Mouse (Mus musculus) midbrain, embryonic 13.5 days (tissue): ENCODE data around the gene Gpr83. TPM values are rescaled to one million over a fixed set of nuclear protein-coding genes. Genes with fewer than 3 reads are reported as not detected.

ENCODE experiments used
- ATAC-seq: fragments of 200-750 bp; cut with Nextera tagmentation; 2 replicates; pipeline ENCODE4 v1.8.0; 2017; ENCODE audit warnings: mild to moderate bottlenecking, moderate TSS enrichment, moderate library complexity
- H3K27ac ChIP-seq: fragments of 300-500 bp; sonication (generic); 2 replicates; pipeline ENCODE4 v1.5.1; 2015; ENCODE audit warnings: inconsistent platforms, mild to moderate bottlenecking, moderate library complexity
- H3K27me3 ChIP-seq: fragments of 300-500 bp; sonication (generic); 2 replicates; pipeline ENCODE4 v1.6.1; 2015; ENCODE audit warnings: mild to moderate bottlenecking, inconsistent platforms
- H3K36me3 ChIP-seq: fragments of 300-500 bp; sonication (generic); 2 replicates; pipeline ENCODE4 v1.6.1; 2015; ENCODE audit warnings: mild to moderate bottlenecking, inconsistent platforms
- H3K4me1 ChIP-seq: fragments of 300-500 bp; sonication (generic); replicated peaks from 2 replicates; pipeline ENCODE4 v1.6.1; 2015; ENCODE audit warnings: inconsistent platforms
- H3K4me2 ChIP-seq: fragments of 300-500 bp; sonication (generic); replicated peaks from 2 replicates; pipeline ENCODE4 v1.6.1; 2015; ENCODE audit warnings: moderate library complexity, mild to moderate bottlenecking, inconsistent platforms
- H3K4me3 ChIP-seq: fragments of 300-500 bp; sonication (generic); replicated peaks from 2 replicates; pipeline ENCODE4 v1.5.1; 2015; ENCODE audit warnings: mild to moderate bottlenecking, inconsistent platforms
- H3K9ac ChIP-seq: fragments of 300-500 bp; sonication (generic); replicated peaks from 2 replicates; pipeline ENCODE4 v1.6.1; 2015; ENCODE audit warnings: mild to moderate bottlenecking, inconsistent platforms
- H3K9me3 ChIP-seq: fragments of 300-500 bp; sonication (generic); 2 replicates; pipeline ENCODE4 v1.6.1; 2016; ENCODE audit warnings: mild to moderate bottlenecking, inconsistent platforms
- WGBS: fragments of 180-500 bp; shearing (Covaris S2); methylation state at CpG from one replicate; pipeline ENCODE4 v1.1.7; 2015; 5-methylcytosine and 5-hydroxymethylcytosine counted together
- polyA plus RNA-seq: library from polyadenylated mRNA; unstranded; fragments of >200 nt; fragmentation: Nextera tagmentation; extraction: Ambion mirVana; gene quantifications from 2 replicates; pipeline ENCODE4 v1.2.1, GENCODE M21; 2015

Gpr83 gene
- polyA plus RNA-seq, result 2.6 and 2.8 TPM in 2 replicates

DNA sequence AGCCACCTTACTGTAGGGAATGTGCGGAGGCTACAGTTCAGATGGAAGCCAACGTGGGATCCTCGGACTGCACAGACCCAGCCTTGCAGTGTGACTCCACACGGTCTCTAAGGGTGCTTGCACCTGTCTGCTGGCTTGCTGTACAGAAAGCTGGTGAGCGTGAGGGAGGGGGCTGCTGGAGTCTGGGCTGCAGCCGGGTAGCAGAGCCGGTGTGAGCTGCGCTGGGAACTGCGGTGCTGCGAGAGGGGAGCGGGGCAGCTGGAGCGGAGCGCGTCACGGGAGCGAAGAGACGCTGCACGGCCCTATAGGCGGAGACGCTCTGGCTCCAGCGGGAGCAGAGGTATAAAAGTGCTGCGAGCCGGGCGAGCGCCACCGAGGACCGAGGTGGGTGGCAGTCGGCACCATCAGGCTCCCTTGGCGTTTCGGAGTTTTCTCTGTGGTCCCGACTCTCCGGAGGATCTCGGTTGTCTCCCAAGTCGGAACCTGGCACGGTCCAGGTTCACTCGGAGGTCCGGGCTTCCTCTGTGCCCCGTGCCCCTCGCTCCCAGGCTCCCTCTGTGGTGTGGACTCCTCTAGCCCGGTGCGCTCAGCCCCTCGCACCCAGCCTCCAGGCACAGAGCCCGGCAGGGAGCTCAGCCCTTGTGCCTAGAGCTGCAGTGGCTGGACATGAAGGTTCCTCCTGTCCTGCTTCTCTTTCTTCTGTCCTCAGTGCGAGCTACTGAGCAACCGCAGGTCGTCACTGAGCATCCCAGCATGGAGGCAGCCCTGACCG is at the start of gene Gpr83:
Gene Gpr83 (plus strand): TSS at position 343 of the 772 bp plus-strand sequence.
- H3K4me1 ChIP-seq, result peaks cover 7% of the 10 kb centered on the region
- ATAC-seq, result peak; percentile 98

DNA sequence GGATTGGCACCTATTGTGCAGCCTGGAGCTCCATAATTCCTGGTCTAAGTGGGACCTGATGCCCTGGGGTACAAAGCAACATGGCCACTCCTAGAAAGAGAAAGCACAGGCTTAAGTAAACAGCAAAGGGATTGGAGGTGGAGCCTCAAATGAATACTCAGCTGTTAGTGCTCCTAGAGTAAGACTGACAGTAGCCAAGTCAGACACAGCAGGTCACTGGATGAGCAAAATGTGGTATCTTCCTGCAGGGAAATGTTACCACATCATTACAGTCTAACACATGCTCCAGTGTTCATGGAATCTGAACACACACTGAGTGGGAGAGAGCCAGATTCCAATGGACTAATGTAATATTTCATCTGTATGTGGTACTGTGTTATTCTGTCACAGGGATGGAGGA is 38.6 kb upstream of the Gpr83 start:
- no peaks in the 10 kb centered on the region for H3K9me3 ChIP-seq
- peaks cover 61% of the 10 kb centered on the region for H3K36me3 ChIP-seq
- no peaks in the 10 kb centered on the region for H3K4me1 ChIP-seq
- no peak overlapping the region for H3K9ac ChIP-seq
- H3K4me2 ChIP-seq, result no peak overlapping the region
- no peak overlapping the region for H3K27ac ChIP-seq
- no peak overlapping the region for H3K4me3 ChIP-seq
- no peaks in the 10 kb centered on the region for H3K27me3 ChIP-seq
- no peak for ATAC-seq

More for the DNA sequence above, at the start of gene Gpr83:
- WGBS, result 1% methylated on average over 47 of the region's 47 CpGs
- H3K9me3 ChIP-seq, result no peaks in the 10 kb centered on the region
- H3K27me3 ChIP-seq, result peaks cover 47% of the 10 kb centered on the region
- H3K9ac ChIP-seq, result peak within 1 kb of the TSS; percentile 70
- peak within 1 kb of the TSS; percentile 54 for H3K4me3 ChIP-seq
- no peak within 1 kb of the TSS for H3K27ac ChIP-seq
- no peaks in the 10 kb centered on the region for H3K36me3 ChIP-seq
- H3K4me2 ChIP-seq, result peak within 1 kb of the TSS; percentile 96

DNA sequence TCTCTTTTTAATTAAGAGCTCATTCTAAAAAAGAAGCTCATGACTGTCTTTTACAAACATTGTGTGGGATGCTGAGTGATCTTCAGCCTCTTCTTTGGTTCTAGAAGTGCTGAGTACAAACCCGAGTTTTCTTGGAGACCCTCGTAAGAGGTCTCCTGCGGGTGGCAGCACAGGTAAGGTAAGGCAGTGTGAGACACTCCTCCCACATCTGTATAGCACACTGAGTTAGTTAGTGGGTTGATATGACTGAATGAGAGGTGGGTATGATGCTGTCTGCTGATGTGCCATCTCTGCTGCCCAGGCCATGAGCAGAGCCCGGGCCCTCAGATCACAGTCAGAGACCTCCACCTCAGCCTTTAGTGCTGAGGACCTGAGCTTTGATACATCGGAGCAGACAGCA is 35.2 kb upstream of the Gpr83 start:
- Histone ChIP-seq H3K4me3 (no peak overlapping the region), H3K36me3 (peaks cover 44% of the 10 kb centered on the region), H3K4me2 (no peak overlapping the region), H3K27me3 (no peaks in the 10 kb centered on the region), H3K9ac (no peak overlapping the region), H3K4me1 (no peaks in the 10 kb centered on the region), H3K27ac (no peak overlapping the region), H3K9me3 (no peaks in the 10 kb centered on the region)
- no peak for ATAC-seq
- WGBS, result 89% methylated on average over 5 of the region's 5 CpGs

DNA sequence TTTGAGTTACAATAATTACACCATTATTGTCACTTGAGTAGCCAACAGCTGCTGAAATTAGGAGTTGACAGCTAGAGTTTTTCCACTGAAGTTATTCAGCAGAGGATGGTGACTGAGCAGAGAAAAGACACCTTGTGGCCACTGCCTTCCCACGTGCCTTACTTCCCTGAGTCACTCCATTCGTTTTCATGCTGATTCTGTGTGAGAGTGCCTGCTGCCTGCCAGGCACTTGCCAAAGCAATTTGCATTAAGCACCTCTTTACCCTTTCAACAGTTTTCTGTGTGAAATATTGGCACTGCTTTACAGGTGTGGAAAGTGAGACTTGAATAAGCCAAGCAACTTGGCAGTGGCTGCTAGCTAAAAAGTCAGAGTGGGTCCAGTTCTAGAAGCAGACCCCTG is 32.1 kb upstream of the Gpr83 start:
- Histone ChIP-seq H3K4me3 (no peak overlapping the region), H3K4me2 (no peak overlapping the region), H3K9me3 (no peaks in the 10 kb centered on the region), H3K36me3 (peaks cover 47% of the 10 kb centered on the region), H3K4me1 (no peaks in the 10 kb centered on the region), H3K27ac (no peak overlapping the region), H3K27me3 (no peaks in the 10 kb centered on the region), H3K9ac (no peak overlapping the region)
- WGBS, result 79% methylated on average over 2 of the region's 2 CpGs
- ATAC-seq, result no peak

DNA sequence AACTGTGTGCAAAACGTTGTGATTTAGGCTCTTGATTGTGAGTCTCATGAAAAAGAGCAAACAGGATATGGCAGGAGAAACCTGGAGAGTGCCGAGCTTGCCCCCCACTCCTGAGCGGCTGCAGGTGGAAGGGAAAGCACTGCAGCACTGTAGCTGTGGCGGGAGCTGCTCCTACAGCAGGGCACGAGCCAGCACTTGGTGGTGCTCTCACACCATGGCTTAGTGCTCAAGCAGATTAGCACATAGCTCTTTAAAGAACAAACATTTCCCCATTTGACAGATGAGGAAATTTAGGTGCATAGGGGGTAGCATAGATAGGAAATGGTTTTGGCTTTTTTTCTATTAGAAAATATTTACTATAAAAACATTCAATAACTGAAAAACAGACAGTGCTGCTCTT is 28.0 kb upstream of the Gpr83 start:
- peaks cover 69% of the 10 kb centered on the region for H3K36me3 ChIP-seq
- no peak overlapping the region for H3K4me3 ChIP-seq

DNA sequence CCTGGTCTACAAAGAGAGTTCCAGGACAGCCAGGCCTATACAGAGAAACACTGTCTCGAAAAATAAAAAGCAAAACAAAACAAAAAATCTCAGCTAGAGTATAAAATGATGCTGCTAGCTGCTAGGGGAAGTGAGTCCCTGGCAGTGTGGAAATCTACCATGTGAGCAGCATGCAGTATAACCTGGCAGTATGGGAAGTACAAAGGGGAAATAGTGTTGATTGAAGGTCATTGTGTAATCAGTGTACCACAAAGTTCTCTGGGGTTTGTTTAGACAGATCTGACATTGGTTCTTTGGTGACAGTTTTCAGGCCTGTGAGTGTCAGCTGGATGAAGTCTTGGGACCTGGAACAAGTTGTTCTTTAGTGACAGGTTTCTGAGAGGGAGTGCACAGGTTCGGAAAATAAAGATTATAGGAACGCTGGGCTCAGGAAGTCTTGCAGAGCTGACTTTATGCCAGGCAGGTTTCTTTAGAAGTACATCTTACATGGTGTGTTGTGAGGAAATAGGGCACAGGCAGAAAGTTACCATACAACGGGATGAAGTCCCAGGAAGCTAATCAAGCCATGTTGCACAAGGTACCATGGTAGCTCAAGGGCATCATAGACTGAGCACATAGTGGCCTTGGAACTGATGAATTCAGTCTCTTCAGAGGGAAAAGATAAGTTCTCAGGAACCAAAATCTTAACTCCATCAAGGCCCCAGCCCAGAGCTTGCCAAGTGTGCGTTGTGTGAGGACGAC is 24.5 kb upstream of the Gpr83 start:
- Histone ChIP-seq H3K4me3 (no peak overlapping the region), H3K4me2 (no peak overlapping the region), H3K27ac (no peak overlapping the region), H3K9ac (no peak overlapping the region), H3K36me3 (peaks cover 54% of the 10 kb centered on the region), H3K9me3 (no peaks in the 10 kb centered on the region), H3K27me3 (no peaks in the 10 kb centered on the region), H3K4me1 (peaks cover 4% of the 10 kb centered on the region; the same call in 1 of the 2 replicates)
- no peak for ATAC-seq
- WGBS, result 97% methylated on average over 6 of the region's 6 CpGs

More for the DNA sequence above, 28.0 kb upstream of the Gpr83 start:
- Histone ChIP-seq H3K9me3 (no peaks in the 10 kb centered on the region), H3K27me3 (no peaks in the 10 kb centered on the region), H3K9ac (no peak overlapping the region), H3K27ac (no peak overlapping the region), H3K4me1 (no peaks in the 10 kb centered on the region), H3K4me2 (no peak overlapping the region)
- 87% methylated on average over 5 of the region's 5 CpGs for WGBS
- no peak for ATAC-seq

DNA sequence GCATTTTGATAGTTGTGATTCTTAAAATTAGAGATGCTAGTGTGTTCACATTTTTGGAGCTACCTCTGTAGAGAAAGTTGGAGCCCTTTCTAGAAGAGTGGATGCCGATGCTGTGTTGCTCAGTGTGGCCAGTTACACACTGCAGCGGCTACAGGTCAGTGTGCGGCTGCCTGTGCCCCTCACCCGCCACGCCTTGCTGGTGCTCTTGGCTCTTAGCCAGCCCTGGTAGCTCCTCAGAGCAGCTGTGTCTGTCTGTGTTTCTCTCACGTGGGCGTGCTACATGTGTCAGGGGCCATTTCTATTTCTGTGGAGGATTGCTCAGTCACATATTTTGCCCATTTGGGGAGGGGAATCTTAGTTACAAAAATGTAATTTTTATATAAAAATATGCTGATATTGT is 20.5 kb upstream of the Gpr83 start:
- WGBS, result 55% methylated on average over 7 of the region's 7 CpGs
- Histone ChIP-seq H3K27ac (no peak overlapping the region), H3K4me1 (peaks cover 4% of the 10 kb centered on the region; the same call in 1 of the 2 replicates), H3K9ac (no peak overlapping the region), H3K9me3 (no peaks in the 10 kb centered on the region), H3K4me2 (no peak overlapping the region), H3K4me3 (no peak overlapping the region), H3K27me3 (no peaks in the 10 kb centered on the region), H3K36me3 (peaks cover 20% of the 10 kb centered on the region)
- peak; percentile 77 for ATAC-seq

DNA sequence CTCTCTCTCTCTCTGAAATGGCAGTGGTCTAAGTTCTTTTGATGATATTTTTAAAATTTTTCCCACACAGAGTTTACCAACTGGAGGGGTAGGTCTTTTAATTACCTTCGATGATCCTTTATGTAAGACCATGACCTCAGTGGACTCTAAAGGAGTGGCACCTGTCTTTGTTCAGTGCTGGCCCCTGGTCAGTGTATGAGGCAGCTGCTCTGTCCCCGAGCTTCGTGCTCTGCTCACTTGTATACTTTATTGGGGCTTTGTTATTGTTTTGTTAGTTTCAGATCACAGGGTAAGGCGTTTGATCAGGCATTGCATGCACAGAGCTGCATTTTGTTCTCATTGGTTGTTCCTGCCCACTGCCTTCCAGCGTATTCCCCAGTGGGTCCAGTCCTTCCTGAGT is 20.0 kb upstream of the Gpr83 start:
- Histone ChIP-seq H3K4me3 (no peak overlapping the region), H3K9ac (no peak overlapping the region), H3K4me1 (peaks cover 4% of the 10 kb centered on the region; the same call in 1 of the 2 replicates), H3K27me3 (no peaks in the 10 kb centered on the region), H3K27ac (no peak overlapping the region), H3K9me3 (no peaks in the 10 kb centered on the region), H3K36me3 (peaks cover 15% of the 10 kb centered on the region), H3K4me2 (no peak overlapping the region)
- WGBS, result 82% methylated on average over 5 of the region's 5 CpGs
- no peak for ATAC-seq

DNA sequence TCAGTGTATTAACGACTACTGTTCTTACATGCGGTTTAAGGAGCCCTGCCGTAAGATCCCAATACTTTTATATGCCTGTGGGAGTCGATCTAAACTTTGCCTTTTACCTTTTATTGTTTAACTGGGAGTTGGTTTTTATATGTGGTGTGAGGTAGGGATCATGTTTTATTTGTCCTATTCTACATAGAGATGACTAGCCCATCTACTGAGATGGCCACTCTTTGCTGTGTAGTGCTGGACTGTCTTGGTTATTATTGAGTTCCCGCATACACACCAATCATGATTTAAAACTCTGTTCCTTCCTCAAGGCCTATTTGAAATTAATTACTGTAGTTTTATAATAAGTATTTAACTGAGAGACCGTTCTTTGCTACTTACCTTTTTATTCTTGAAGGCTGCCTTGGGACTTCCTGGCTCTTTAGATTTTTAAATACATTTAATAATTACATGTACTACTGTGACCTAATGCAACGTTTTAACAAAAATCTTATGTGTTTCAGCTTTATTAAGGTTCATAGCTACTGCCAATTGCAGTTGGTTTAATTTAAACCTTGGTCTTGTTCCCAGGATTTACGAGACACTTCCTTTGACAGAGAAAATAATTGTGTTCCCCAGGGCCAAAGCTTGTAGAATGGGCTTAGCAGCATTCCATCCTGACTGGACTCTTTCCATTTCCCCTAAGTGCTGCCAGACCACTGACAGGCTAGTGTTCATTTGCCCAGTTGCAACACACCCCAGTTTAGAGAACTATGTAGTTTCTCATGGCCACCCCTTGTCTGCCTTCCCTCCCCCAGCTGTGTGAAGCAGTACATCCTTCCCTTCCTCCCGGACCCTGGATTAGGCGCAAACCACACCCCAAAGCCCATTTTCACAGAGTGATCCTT is 17.9 kb upstream of the Gpr83 start:
- H3K36me3 ChIP-seq, result no peaks in the 10 kb centered on the region
- no peak for ATAC-seq
- no peak overlapping the region for H3K9ac ChIP-seq
- no peak overlapping the region for H3K27ac ChIP-seq
- 0 out of 2 replicates have a peak, but pooled peaks cover 2% of the 10 kb centered on the region for H3K9me3 ChIP-seq
- no peaks in the 10 kb centered on the region for H3K27me3 ChIP-seq
- no peak overlapping the region for H3K4me3 ChIP-seq
- H3K4me2 ChIP-seq, result no peak overlapping the region
- H3K4me1 ChIP-seq, result peaks cover 4% of the 10 kb centered on the region; the same call in 1 of the 2 replicates
- WGBS, result 85% methylated on average over 10 of the region's 10 CpGs

DNA sequence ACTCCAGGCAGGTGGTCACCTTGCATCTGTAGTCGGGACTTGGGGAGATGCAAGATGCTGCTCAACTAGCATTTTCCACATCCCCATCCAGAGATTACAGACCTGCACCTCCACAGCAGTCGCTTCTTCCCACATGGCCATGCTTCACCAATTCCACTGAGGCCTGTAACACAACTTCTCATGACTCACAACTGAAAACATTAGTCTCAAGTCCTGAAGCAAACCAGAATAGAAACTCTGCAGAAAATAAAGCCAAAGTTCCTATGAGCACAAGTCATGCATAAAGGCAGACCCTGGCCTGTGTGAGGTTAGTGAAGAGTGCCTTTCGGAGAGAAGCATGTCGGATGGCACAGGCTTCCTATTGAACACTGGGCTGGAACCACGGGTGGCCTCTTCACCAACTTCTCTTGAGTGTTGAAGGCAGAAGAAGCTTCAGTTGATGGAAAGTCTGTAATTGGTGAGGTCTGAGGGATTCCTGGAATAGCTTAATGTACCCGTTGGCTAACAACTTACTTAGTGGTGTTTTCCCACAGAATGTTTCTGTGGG is 16.6 kb upstream of the Gpr83 start:
- Histone ChIP-seq H3K4me3 (no peak overlapping the region), H3K4me1 (peaks cover 4% of the 10 kb centered on the region; the same call in 1 of the 2 replicates), H3K27me3 (no peaks in the 10 kb centered on the region), H3K9me3 (0 out of 2 replicates have a peak, but pooled peaks cover 2% of the 10 kb centered on the region), H3K9ac (no peak overlapping the region), H3K36me3 (no peaks in the 10 kb centered on the region), H3K27ac (no peak overlapping the region), H3K4me2 (no peak overlapping the region)
- ATAC-seq, result no peak
- WGBS, result 93% methylated on average over 6 of the region's 6 CpGs

DNA sequence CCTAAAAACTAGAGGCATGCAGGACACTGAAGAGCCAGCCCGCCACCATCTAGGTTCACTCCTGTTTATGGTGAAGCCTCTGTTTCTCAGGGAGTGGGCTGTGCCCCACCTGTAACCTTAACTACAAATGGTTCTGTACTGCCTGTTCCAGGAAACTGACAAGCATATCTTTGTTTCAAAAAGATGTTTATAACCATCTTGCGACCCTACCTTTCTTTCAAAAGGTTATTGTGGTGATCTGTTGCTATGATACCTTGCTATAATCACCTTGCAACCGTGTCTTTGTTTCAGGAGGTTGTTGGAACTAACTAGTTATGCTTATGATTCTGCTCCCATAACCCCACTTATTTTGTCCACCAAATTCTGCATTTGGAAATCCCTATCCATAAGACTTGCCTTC is 16.1 kb upstream of the Gpr83 start:
- Histone ChIP-seq H3K36me3 (no peaks in the 10 kb centered on the region), H3K4me3 (no peak overlapping the region), H3K27me3 (no peaks in the 10 kb centered on the region), H3K9me3 (0 out of 2 replicates have a peak, but pooled peaks cover 2% of the 10 kb centered on the region), H3K4me2 (no peak overlapping the region), H3K9ac (no peak overlapping the region), H3K4me1 (peaks cover 4% of the 10 kb centered on the region; the same call in 1 of the 2 replicates), H3K27ac (no peak overlapping the region)
- WGBS, result 90% methylated on average over 3 of the region's 3 CpGs
- ATAC-seq, result no peak
